Mouse (Mus musculus): ENCODE results near the gene Fam213b. TPM values are rescaled to one million over a fixed set of nuclear protein-coding genes. Genes with fewer than 3 reads are reported as not detected.
A peak's percentile ranks its signal among the peaks of the same experiment; 100 is the strongest.

The Fam213b gene
- polyA plus RNA-seq, 1 experiment from 2014 or later, result 39.8 TPM

GRCm38 (mm10) chr4:154873186-154873585 lies 25.7 kb downstream of the Fam213b start:
- 72% methylated on average over 6 of the region's 6 CpGs for WGBS
- DNase-seq (ENCODE audit: low spot score), result no peak
- 0 out of 2 replicates have a peak, but pooled peaks cover 2% of the 10 kb centered on the region for H3K27me3 ChIP-seq (replicated peaks; ENCODE audit: control insufficient read depth, insufficient read depth, low read length)

GRCm38 (mm10) chr4:154871757-154872251 lies 27.1 kb downstream of the Fam213b start:
- H3K9ac ChIP-seq (ENCODE audit: low read length), result no peak overlapping the region
- no peaks in the 10 kb centered on the region for H3K4me1 ChIP-seq (replicated peaks; ENCODE audit: control insufficient read depth, insufficient read depth, low read length)
- no peak overlapping the region for H3K27ac ChIP-seq (ENCODE audit: low read depth)
- H3K27me3 ChIP-seq (replicated peaks; ENCODE audit: control insufficient read depth, insufficient read depth, low read length), result 0 out of 2 replicates have a peak, but pooled peaks cover 2% of the 10 kb centered on the region
- WGBS, result under 1% methylated on average over 13 of the region's 13 CpGs
- H3K9me3 ChIP-seq (ENCODE audit: control insufficient read depth, low read length), result no peaks in the 10 kb centered on the region
- DNase-seq (ENCODE audit: low spot score) (no peak), ATAC-seq (replicated peaks; ENCODE audit: low FRiP score, low TSS enrichment, low read depth) (peak; percentile 64; the same call in 1 of the 2 replicates)
- H3K4me2 ChIP-seq (ENCODE audit: low read length), result peak overlapping the region; percentile 32; the same call in 1 of the 2 replicates
- H3K4me3 ChIP-seq (ENCODE audit: low read depth, low read length), result no peak overlapping the region
- H3K36me3 ChIP-seq (ENCODE audit: control insufficient read depth, insufficient read depth, low read length), result no peaks in the 10 kb centered on the region

More at GRCm38 (mm10) chr4:154873186-154873585, 25.7 kb downstream of the Fam213b start:
- no peak overlapping the region for H3K27ac ChIP-seq (ENCODE audit: low read depth)
- no peak overlapping the region for H3K9ac ChIP-seq (ENCODE audit: low read length)
- H3K4me1 ChIP-seq (replicated peaks; ENCODE audit: control insufficient read depth, insufficient read depth, low read length), result no peaks in the 10 kb centered on the region
- H3K4me2 ChIP-seq (ENCODE audit: low read length), result no peak overlapping the region
- no peaks in the 10 kb centered on the region for H3K9me3 ChIP-seq (ENCODE audit: control insufficient read depth, low read length)
- no peak for ATAC-seq (replicated peaks; ENCODE audit: low FRiP score, low TSS enrichment, low read depth)
- H3K4me3 ChIP-seq (ENCODE audit: low read depth, low read length), result no peak overlapping the region
- H3K36me3 ChIP-seq (ENCODE audit: control insufficient read depth, insufficient read depth, low read length), result no peaks in the 10 kb centered on the region

- no peak overlapping the region for H3K4me3 ChIP-seq (ENCODE audit: low read depth, low read length)
- 82% methylated on average over 4 of the region's 4 CpGs for WGBS
- no peak for ATAC-seq (replicated peaks; ENCODE audit: low FRiP score, low TSS enrichment, low read depth)
- no peaks in the 10 kb centered on the region for H3K27me3 ChIP-seq (replicated peaks; ENCODE audit: control insufficient read depth, insufficient read depth, low read length)
- no peaks in the 10 kb centered on the region for H3K9me3 ChIP-seq (ENCODE audit: control insufficient read depth, low read length)
- H3K27ac ChIP-seq (ENCODE audit: low read depth), result no peak overlapping the region
- no peaks in the 10 kb centered on the region for H3K4me1 ChIP-seq (replicated peaks; ENCODE audit: control insufficient read depth, insufficient read depth, low read length)
- DNase-seq (ENCODE audit: low spot score), result no peak
- no peaks in the 10 kb centered on the region for H3K36me3 ChIP-seq (ENCODE audit: control insufficient read depth, insufficient read depth, low read length)
- H3K9ac ChIP-seq (ENCODE audit: low read length), result no peak overlapping the region
- no peak overlapping the region for H3K4me2 ChIP-seq (ENCODE audit: low read length)
Observed at GRCm38 (mm10) chr4:154870721-154871120, 28.2 kb downstream of the Fam213b start.

- Histone ChIP-seq H3K4me1 (replicated peaks; ENCODE audit: control insufficient read depth, insufficient read depth, low read length) (no peaks in the 10 kb centered on the region), H3K9me3 (ENCODE audit: control insufficient read depth, low read length) (no peaks in the 10 kb centered on the region), H3K36me3 (ENCODE audit: control insufficient read depth, insufficient read depth, low read length) (no peaks in the 10 kb centered on the region), H3K4me2 (ENCODE audit: low read length) (no peak within 1 kb of the TSS), H3K9ac (ENCODE audit: low read length) (no peak within 1 kb of the TSS), H3K4me3 (ENCODE audit: low read depth, low read length) (no peak within 1 kb of the TSS), H3K27ac (ENCODE audit: low read depth) (no peak within 1 kb of the TSS), H3K27me3 (replicated peaks; ENCODE audit: control insufficient read depth, insufficient read depth, low read length) (no peaks in the 10 kb centered on the region)
- no peak for ATAC-seq (replicated peaks; ENCODE audit: low FRiP score, low TSS enrichment, low read depth)
- no peak for DNase-seq (ENCODE audit: low spot score)
- 78% methylated on average over 7 of the region's 7 CpGs for WGBS
Observed at GRCm38 (mm10) chr4:154869440-154869839, 29.5 kb downstream of the Fam213b start, which contains the start of gene Mmel1. Mmel1 (plus strand) TSS chr4:154869585.

- H3K4me3 ChIP-seq (ENCODE audit: low read depth, low read length), result no peak overlapping the region
- DNase-seq (ENCODE audit: low spot score), result no peak
- no peaks in the 10 kb centered on the region for H3K36me3 ChIP-seq (ENCODE audit: control insufficient read depth, insufficient read depth, low read length)
- H3K27me3 ChIP-seq (replicated peaks; ENCODE audit: control insufficient read depth, insufficient read depth, low read length), result no peaks in the 10 kb centered on the region
- H3K9me3 ChIP-seq (ENCODE audit: control insufficient read depth, low read length), result no peaks in the 10 kb centered on the region
- H3K4me2 ChIP-seq (ENCODE audit: low read length), result no peak overlapping the region
- no peak for ATAC-seq (replicated peaks; ENCODE audit: low FRiP score, low TSS enrichment, low read depth)
- no peak overlapping the region for H3K9ac ChIP-seq (ENCODE audit: low read length)
- WGBS, result 76% methylated on average over 6 of the region's 6 CpGs
- 0 out of 2 replicates have a peak, but pooled peaks cover 4% of the 10 kb centered on the region for H3K4me1 ChIP-seq (replicated peaks; ENCODE audit: control insufficient read depth, insufficient read depth, low read length)
- no peak overlapping the region for H3K27ac ChIP-seq (ENCODE audit: low read depth)
Observed at GRCm38 (mm10) chr4:154867257-154867656, 31.7 kb downstream of the Fam213b start.

GRCm38 (mm10) chr4:154866391-154866790 lies 32.5 kb downstream of the Fam213b start:
- Histone ChIP-seq H3K9me3 (ENCODE audit: control insufficient read depth, low read length) (no peaks in the 10 kb centered on the region), H3K36me3 (ENCODE audit: control insufficient read depth, insufficient read depth, low read length) (no peaks in the 10 kb centered on the region), H3K4me2 (ENCODE audit: low read length) (no peak overlapping the region), H3K4me1 (replicated peaks; ENCODE audit: control insufficient read depth, insufficient read depth, low read length) (0 out of 2 replicates have a peak, but pooled peaks cover 4% of the 10 kb centered on the region), H3K27me3 (replicated peaks; ENCODE audit: control insufficient read depth, insufficient read depth, low read length) (no peaks in the 10 kb centered on the region), H3K27ac (ENCODE audit: low read depth) (no peak overlapping the region), H3K4me3 (ENCODE audit: low read depth, low read length) (no peak overlapping the region), H3K9ac (ENCODE audit: low read length) (no peak overlapping the region)
- DNase-seq (ENCODE audit: low spot score) (no peak), ATAC-seq (replicated peaks; ENCODE audit: low FRiP score, low TSS enrichment, low read depth) (no peak)
- 90% methylated on average over 5 of the region's 5 CpGs for WGBS

GRCm38 (mm10) chr4:154864961-154865760 lies 33.8 kb downstream of the Fam213b start:
- no peak for ATAC-seq (replicated peaks; ENCODE audit: low FRiP score, low TSS enrichment, low read depth)
- H3K27me3 ChIP-seq (replicated peaks; ENCODE audit: control insufficient read depth, insufficient read depth, low read length), result no peaks in the 10 kb centered on the region
- no peaks in the 10 kb centered on the region for H3K9me3 ChIP-seq (ENCODE audit: control insufficient read depth, low read length)
- no peak overlapping the region; the same call in 1 of the 2 replicates for H3K4me3 ChIP-seq (ENCODE audit: low read depth, low read length)
- peak overlapping the region; percentile 49 for H3K4me2 ChIP-seq (ENCODE audit: low read length)
- H3K9ac ChIP-seq (ENCODE audit: low read length), result no peak overlapping the region
- peak overlapping the region; percentile 60 for H3K27ac ChIP-seq (ENCODE audit: low read depth)
- H3K36me3 ChIP-seq (ENCODE audit: control insufficient read depth, insufficient read depth, low read length), result no peaks in the 10 kb centered on the region
- DNase-seq (ENCODE audit: low spot score), result no peak
- WGBS, result 81% methylated on average over 18 of the region's 18 CpGs
- 0 out of 2 replicates have a peak, but pooled peaks cover 4% of the 10 kb centered on the region for H3K4me1 ChIP-seq (replicated peaks; ENCODE audit: control insufficient read depth, insufficient read depth, low read length)

- H3K9me3 ChIP-seq (ENCODE audit: control insufficient read depth, low read length), result no peaks in the 10 kb centered on the region
- DNase-seq (ENCODE audit: low spot score) (peak; percentile 98), ATAC-seq (replicated peaks; ENCODE audit: low FRiP score, low TSS enrichment, low read depth) (peak; percentile 91)
- peak overlapping the region; percentile 60 for H3K27ac ChIP-seq (ENCODE audit: low read depth)
- H3K4me3 ChIP-seq (ENCODE audit: low read depth, low read length), result peak overlapping the region; percentile 28
- under 1% methylated on average over 18 of the region's 18 CpGs for WGBS
- 0 out of 2 replicates have a peak, but pooled peaks cover 4% of the 10 kb centered on the region for H3K4me1 ChIP-seq (replicated peaks; ENCODE audit: control insufficient read depth, insufficient read depth, low read length)
- peak overlapping the region; percentile 49 for H3K4me2 ChIP-seq (ENCODE audit: low read length)
- H3K36me3 ChIP-seq (ENCODE audit: control insufficient read depth, insufficient read depth, low read length), result no peaks in the 10 kb centered on the region
- H3K27me3 ChIP-seq (replicated peaks; ENCODE audit: control insufficient read depth, insufficient read depth, low read length), result no peaks in the 10 kb centered on the region
- H3K9ac ChIP-seq (ENCODE audit: low read length), result peak overlapping the region; percentile 37
Observed at GRCm38 (mm10) chr4:154864271-154864771, 34.6 kb downstream of the Fam213b start.

All from intestine, embryonic 14.5 days (tissue).